Mouse (Mus musculus) forebrain, embryonic 16.5 days (tissue): ENCODE results near the gene Hpcal1. TPM values are rescaled to one million over a fixed set of nuclear protein-coding genes. Genes with fewer than 3 reads are reported as not detected.

Experiments used
- ATAC-seq: fragments of 200-750 bp; cut with Nextera tagmentation; 2 replicates; pipeline ENCODE4 v1.8.0; 2017; ENCODE audit warnings: mild to moderate bottlenecking, moderate library complexity
- H3K27ac ChIP-seq: fragments of 300-500 bp; sonication (generic); 2 replicates; pipeline ENCODE4 v1.5.1; 2014; ENCODE audit warnings: low read length, control low read depth
- H3K27me3 ChIP-seq: fragments of 300-500 bp; sonication (generic); replicated peaks from 2 replicates; pipeline ENCODE4 v1.6.1; 2014; ENCODE audit warnings: low read length; ENCODE audit not compliant: control insufficient read depth, insufficient read depth
- H3K36me3 ChIP-seq: fragments of 300-500 bp; sonication (generic); 2 replicates; pipeline ENCODE4 v1.6.1; 2014; ENCODE audit not compliant: control insufficient read depth, insufficient read depth
- H3K4me1 ChIP-seq: fragments of 300-500 bp; sonication (generic); replicated peaks from 2 replicates; pipeline ENCODE4 v1.6.1; 2014; ENCODE audit warnings: low read length; ENCODE audit not compliant: control insufficient read depth, insufficient read depth
- H3K4me2 ChIP-seq: fragments of 300-500 bp; sonication (generic); 2 replicates; pipeline ENCODE4 v1.6.1; 2014; ENCODE audit warnings: mild to moderate bottlenecking, low read length, control low read depth
- H3K4me3 ChIP-seq: fragments of 300-500 bp; sonication (generic); replicated peaks from 2 replicates; pipeline ENCODE4 v1.5.1; 2014; ENCODE audit warnings: mild to moderate bottlenecking, low read length, control low read depth
- H3K9ac ChIP-seq: fragments of 300-500 bp; sonication (generic); replicated peaks from 2 replicates; pipeline ENCODE4 v1.6.1; 2014; ENCODE audit warnings: low read depth, low read length, control low read depth
- H3K9me3 ChIP-seq: fragments of 300-500 bp; sonication (generic); 2 replicates; pipeline ENCODE4 v1.6.1; 2016; ENCODE audit warnings: low read length; ENCODE audit not compliant: control insufficient read depth
- WGBS: fragments of 180-500 bp; shearing (Covaris S2); extraction: QIAGEN DNeasy Blood & Tissue Kit; methylation state at CpG from one replicate; pipeline ENCODE4 v1.1.7; 2014; 5-methylcytosine and 5-hydroxymethylcytosine counted together
- polyA plus RNA-seq: library from polyadenylated mRNA; unstranded; fragments of >200 nt; fragmentation: Nextera tagmentation; extraction: Ambion mirVana; gene quantifications from 2 replicates; pipeline ENCODE4 v1.2.1, GENCODE M21; 2015

Gene Hpcal1
- polyA plus RNA-seq, 1 experiment from 2014 or later = 47.1 TPM

DNA sequence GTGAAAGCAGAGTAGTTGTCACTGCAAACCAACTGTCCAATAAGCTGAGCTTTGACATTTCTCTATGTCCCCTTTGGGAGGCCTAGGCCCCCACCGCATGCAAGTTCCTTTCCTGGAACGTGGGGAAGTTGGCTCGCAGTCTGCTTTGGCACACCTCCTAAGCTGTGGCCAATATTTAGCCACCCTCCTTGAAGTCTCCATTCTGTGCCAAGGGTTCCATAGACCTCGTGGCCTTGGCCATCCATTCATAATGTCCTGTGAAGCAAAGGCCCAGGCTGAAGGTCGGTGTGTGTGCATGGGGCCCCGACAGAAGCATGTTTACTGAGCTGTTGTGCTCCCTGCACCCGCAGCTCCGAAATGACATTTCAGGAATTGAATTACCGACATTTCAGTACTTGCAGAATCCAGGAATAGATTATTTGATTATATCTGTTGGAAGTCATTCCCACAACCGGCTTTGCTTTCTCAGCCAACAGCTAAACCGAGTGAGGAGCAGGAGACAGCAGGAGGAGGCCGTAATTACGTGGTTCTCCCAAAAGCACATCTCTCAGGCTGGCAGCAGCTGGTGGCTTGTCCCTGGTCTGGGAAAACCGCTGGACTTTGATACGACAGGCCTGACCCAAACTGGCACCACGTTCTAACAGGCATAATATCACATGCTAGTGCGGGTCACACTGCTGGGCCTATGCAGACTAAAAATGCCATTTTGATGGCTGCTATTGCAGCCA, 51.1 kb downstream of the Hpcal1 start:
- Histone ChIP-seq H3K36me3 (no peaks in the 10 kb centered on the region), H3K27ac (peak overlapping the region; percentile 39; the same call in 1 of the 2 replicates), H3K9me3 (no peaks in the 10 kb centered on the region), H3K4me2 (no peak overlapping the region), H3K9ac (no peak overlapping the region), H3K4me1 (peaks cover 29% of the 10 kb centered on the region), H3K27me3 (no peaks in the 10 kb centered on the region), H3K4me3 (no peak overlapping the region)
- WGBS = 54% methylated on average over 17 of the region's 17 CpGs
- ATAC-seq = peak; percentile 35; the same call in 1 of the 2 replicates

DNA sequence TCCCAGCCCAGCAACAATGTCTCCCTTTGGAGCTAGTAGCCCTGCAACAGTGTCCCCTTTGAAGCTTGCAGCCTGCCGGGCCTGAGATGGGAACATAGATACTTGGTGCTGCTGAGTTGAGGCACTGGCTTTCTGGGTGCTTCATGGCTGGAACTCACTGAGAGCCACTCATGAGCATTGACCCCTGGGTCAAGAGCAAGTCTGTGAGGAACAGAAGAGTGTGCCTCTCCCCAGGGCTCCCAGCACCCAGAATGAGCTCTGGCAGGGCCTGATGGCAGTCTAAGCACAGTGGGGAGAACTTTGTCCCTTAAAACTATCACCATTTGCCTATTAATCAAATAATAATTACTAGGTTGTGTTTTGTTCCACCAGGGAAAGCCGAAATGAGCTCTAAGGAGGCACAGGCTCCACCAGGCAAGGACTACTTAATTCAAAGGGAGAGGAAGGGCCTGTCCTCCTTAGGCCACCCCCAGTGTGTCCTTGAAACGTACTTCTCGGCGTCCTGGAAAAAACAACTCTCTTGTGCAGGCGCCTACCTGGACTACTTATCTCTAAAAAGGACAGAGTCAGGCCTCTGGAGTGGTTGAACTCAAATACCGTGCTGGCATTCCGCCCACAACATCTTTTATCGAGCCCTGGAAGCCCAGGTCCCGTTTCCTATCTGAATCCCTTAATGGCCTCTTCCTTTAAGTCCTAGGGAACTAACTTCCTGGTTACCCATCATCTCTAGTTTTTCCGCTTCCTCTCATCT, 52.1 kb downstream of the Hpcal1 start:
- Histone ChIP-seq H3K27me3 (no peaks in the 10 kb centered on the region), H3K4me3 (no peak overlapping the region), H3K4me2 (no peak overlapping the region), H3K9me3 (no peaks in the 10 kb centered on the region), H3K9ac (no peak overlapping the region), H3K36me3 (no peaks in the 10 kb centered on the region), H3K27ac (no peak overlapping the region), H3K4me1 (peaks cover 38% of the 10 kb centered on the region)
- no peak for ATAC-seq
- WGBS = 79% methylated on average over 11 of the region's 11 CpGs

DNA sequence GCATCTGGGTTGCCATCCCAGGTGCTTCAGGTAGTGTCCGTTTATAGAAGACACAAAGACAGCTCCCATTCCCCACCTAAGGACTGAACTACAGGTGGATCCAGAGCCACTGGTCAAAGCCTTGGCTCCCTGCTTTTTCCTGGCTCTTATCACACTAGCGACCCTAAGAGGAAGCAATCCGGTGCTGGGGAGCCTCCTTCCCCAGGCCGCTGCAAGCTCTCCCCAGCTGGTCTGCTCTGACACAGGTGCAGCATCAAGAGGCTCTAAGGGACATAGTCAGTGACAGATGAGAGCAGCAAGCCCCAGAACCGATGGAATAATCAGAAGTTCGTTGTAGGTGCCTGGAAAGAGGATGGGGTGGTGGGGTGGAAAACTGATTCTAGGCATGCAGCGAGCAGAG, 54.8 kb downstream of the Hpcal1 start:
- Histone ChIP-seq H3K27ac (no peak overlapping the region), H3K9ac (no peak overlapping the region), H3K27me3 (no peaks in the 10 kb centered on the region), H3K9me3 (no peaks in the 10 kb centered on the region), H3K4me2 (no peak overlapping the region), H3K36me3 (no peaks in the 10 kb centered on the region), H3K4me1 (peaks cover 50% of the 10 kb centered on the region), H3K4me3 (no peak overlapping the region)
- ATAC-seq = no peak
- 90% methylated on average over 7 of the region's 7 CpGs for WGBS

DNA sequence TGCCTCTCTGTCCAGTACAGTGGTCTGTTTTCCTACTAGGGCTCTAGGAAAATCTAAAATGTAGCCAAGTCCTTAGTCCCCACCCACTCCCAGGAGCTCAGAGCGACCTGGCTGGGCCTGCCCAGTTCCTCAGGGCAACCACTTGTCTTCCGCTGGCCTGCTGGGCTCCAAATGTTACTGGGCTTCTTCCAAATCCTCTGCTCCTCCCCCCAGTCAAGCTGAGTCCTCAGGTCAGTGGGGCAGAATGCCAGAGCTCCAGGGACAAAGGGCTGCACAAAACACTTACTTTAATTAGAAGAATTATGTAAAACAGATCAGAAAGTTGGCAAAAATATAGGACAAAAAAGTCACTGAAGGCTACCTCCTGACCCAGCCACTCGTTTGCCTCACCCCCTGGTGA, 56.1 kb downstream of the Hpcal1 start:
- no peak overlapping the region for H3K27ac ChIP-seq
- H3K9me3 ChIP-seq = no peaks in the 10 kb centered on the region
- peak; percentile 27; the same call in 1 of the 2 replicates for ATAC-seq
- no peaks in the 10 kb centered on the region for H3K27me3 ChIP-seq
- no peak overlapping the region for H3K4me2 ChIP-seq
- H3K4me1 ChIP-seq = peaks cover 47% of the 10 kb centered on the region
- H3K4me3 ChIP-seq = no peak overlapping the region
- H3K9ac ChIP-seq = no peak overlapping the region
- 9% methylated on average over 3 of the region's 3 CpGs for WGBS
- H3K36me3 ChIP-seq = no peaks in the 10 kb centered on the region

DNA sequence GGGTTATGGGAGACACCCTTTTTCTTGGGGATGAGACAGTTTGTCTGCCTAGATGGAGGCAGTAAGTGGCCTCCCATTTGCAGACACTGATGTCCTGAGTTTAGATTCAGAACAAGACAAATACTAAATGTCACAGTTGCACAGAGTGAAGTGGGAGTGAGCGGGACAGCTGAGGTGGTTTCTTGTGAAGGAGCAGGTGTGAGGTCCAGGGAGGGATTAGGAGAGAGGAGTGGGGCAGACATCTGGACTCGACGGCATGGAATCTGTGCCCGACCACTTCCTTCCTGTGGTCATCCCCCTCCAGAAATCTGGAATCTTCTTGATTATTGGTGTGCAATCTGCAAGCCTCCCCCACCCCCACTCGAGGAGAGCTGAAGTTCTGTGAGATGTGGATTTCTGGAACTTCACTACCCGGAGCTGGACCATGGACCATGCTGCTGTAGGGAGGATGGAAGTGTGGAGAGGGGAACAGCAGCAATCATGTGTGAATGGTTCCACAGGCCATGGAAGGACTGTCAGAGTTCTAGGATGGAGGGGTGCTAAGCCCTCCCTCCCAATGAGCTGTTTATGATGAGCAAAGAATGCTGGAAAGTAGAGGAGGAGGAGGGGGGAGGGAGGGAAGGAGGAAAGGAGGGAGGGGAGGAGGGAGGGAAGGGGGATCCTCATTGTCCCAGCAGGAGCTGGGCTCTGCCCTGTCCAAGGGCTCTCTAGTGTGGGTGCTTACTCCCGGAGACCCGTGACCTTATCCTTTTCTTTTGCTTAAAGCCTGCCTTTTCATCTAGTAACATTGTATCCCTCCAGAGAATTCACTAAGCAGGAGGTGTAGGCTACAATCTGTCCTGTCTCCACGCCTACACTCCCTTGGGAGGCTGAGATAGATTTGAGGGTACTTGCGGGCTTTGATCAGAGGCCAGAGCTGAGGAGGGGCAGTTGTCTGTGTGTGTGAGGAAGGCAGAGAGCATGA, 56.8 kb downstream of the Hpcal1 start:
- Histone ChIP-seq H3K27me3 (no peaks in the 10 kb centered on the region), H3K9me3 (no peaks in the 10 kb centered on the region), H3K36me3 (no peaks in the 10 kb centered on the region), H3K27ac (no peak overlapping the region), H3K4me2 (no peak overlapping the region), H3K4me1 (peaks cover 39% of the 10 kb centered on the region), H3K9ac (no peak overlapping the region), H3K4me3 (no peak overlapping the region)
- ATAC-seq = no peak
- WGBS = 30% methylated on average over 10 of the region's 10 CpGs

DNA sequence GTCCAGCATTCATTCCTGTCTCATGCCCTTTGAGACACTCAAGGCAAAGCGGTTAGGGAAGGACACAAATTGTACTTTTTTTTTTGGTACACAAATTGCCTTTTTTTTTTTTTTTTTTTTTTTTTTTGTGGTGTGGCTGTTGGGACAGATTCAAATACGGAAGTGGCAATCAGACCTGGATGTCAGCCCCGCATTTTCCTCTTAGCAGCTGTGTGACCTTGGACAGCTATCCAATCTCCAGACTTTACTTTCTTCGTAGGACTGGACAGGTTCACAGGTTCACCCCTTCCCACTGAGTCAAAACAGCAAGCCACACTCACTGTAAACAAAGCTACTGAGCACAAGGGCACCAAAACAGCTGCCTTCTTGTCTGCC, 57.5 kb downstream of the Hpcal1 start:
- Histone ChIP-seq H3K4me1 (peaks cover 43% of the 10 kb centered on the region), H3K36me3 (no peaks in the 10 kb centered on the region), H3K27me3 (no peaks in the 10 kb centered on the region), H3K9me3 (no peaks in the 10 kb centered on the region), H3K4me2 (no peak overlapping the region), H3K9ac (no peak overlapping the region), H3K27ac (no peak overlapping the region), H3K4me3 (no peak overlapping the region)
- WGBS = 43% methylated on average over 4 of the region's 4 CpGs
- ATAC-seq = no peak

DNA sequence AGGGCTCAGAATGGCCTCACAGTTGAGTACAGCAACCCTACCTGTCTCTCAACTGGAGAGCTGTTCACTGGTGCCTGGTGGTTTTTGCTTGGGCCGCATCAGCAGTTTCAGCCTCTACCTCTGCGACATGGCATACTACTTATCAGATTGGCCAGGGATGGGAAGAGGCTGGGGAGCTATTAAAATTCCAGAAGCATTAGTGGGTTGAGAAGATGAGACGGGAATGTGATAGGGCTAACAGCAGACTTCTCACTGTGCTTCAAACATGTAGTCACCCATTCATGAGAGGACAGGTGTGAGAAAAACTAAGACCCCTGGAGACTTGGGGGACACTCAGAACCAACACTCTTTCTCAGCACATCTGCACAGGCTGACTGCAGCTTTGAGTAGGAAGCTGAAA, 59.1 kb downstream of the Hpcal1 start:
- no peak for ATAC-seq
- Histone ChIP-seq H3K4me3 (no peak overlapping the region), H3K27me3 (no peaks in the 10 kb centered on the region), H3K27ac (no peak overlapping the region), H3K4me1 (peaks cover 43% of the 10 kb centered on the region), H3K4me2 (no peak overlapping the region), H3K9ac (no peak overlapping the region), H3K9me3 (no peaks in the 10 kb centered on the region), H3K36me3 (no peaks in the 10 kb centered on the region)
- WGBS = 77% methylated on average over 3 of the region's 3 CpGs

DNA sequence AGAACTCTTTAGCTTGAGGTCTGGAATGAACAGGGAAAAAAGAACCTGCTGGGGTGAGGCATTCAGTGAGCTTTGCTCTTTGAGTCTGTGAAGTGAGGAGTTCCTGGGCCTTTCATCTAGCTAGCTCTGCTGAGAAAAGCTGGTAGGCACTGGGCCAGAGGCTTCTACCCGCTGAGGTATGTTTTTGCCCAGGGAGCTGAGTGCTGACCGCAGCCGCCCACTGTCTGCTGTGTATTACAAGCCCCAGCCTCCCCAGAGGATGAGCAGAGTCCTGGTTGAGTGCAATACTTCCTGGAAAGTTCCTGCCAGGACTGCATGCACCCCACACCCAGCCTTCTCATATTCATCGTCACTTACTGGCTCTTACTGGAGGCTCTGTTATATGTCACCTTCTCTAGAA, 59.8 kb downstream of the Hpcal1 start:
- Histone ChIP-seq H3K9ac (no peak overlapping the region), H3K4me1 (peaks cover 39% of the 10 kb centered on the region), H3K4me3 (no peak overlapping the region), H3K27ac (no peak overlapping the region), H3K27me3 (no peaks in the 10 kb centered on the region), H3K36me3 (no peaks in the 10 kb centered on the region), H3K4me2 (no peak overlapping the region), H3K9me3 (no peaks in the 10 kb centered on the region)
- ATAC-seq = no peak
- 40% methylated on average over 4 of the region's 4 CpGs for WGBS

DNA sequence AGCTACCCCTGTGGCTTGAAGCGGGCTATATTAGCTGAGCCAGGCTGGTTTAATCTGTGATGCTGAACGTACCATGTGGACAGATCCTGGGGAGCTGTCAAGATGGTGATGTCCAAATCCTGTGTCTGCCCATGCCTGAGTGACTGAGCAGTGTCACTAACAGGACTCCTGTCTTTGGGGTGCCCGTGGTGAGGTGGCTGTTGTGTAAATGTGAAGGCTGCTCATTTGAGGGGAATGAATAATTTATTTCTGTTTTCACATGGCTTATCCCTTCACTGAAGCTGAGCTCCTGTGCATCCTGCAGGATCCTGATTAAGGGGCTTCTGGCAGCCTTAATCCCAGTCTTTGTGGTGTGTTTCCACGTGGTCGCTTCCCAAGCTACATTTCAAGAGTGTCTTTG, 62.2 kb downstream of the Hpcal1 start:
- no peaks in the 10 kb centered on the region for H3K27me3 ChIP-seq
- H3K4me3 ChIP-seq = no peak overlapping the region
- H3K9me3 ChIP-seq = no peaks in the 10 kb centered on the region
- no peaks in the 10 kb centered on the region for H3K36me3 ChIP-seq
- peak; percentile 55 for ATAC-seq
- no peak overlapping the region for H3K4me2 ChIP-seq
- no peak overlapping the region for H3K9ac ChIP-seq
- 0 out of 2 replicates have a peak overlapping the region, but pooled peaks have one; percentile 17 for H3K27ac ChIP-seq
- H3K4me1 ChIP-seq = peaks cover 17% of the 10 kb centered on the region
- 7% methylated on average over 5 of the region's 5 CpGs for WGBS
